Mouse (Mus musculus) frontal cortex, postnatal 14 days (tissue): ENCODE measurements around the gene Olfr480.

Source experiments
- DNase-seq, 2 experiments: peaks; one replicate each; pipeline ENCODE4 v3.0.0; 2022; ENCODE audit warnings: low spot score in 2 of 2

The Olfr480 gene

DNA sequence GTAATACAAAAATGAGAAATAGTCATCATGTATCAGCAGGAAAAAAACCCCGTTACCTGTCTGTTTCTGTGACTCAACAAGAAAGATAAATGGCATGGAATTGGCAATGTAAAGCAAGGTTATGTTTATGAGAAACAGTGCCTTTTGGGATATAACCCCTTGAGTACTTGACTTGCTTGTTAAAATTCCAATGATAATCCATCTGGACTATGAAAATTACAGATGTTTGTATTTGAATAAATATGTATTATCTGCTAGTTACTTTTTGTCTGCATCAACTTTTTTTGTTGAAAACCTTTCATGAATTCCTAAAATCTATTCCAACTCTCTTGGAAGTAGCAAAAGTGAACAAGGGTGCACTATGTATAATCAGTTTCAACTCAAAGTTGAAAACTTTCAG lies at the start of gene Olfr480:
Olfr480 (minus strand) TSS at position 101 of the 400 bp plus-strand sequence.
- DNase-seq: no peak

GRCm38 (mm10) chr7:108100549-108100948 lies 33.4 kb upstream of the Olfr480 start, which contains the start of gene Olfr483:
Olfr483 (plus strand) TSS chr7:108100849.
- DNase-seq: no peak

GRCm38 (mm10) chr7:108097486-108097885 lies 30.3 kb upstream of the Olfr480 start, which contains the start of gene Olfr482:
Olfr482 (minus strand) TSS chr7:108097586.
- DNase-seq: no peak

DNA sequence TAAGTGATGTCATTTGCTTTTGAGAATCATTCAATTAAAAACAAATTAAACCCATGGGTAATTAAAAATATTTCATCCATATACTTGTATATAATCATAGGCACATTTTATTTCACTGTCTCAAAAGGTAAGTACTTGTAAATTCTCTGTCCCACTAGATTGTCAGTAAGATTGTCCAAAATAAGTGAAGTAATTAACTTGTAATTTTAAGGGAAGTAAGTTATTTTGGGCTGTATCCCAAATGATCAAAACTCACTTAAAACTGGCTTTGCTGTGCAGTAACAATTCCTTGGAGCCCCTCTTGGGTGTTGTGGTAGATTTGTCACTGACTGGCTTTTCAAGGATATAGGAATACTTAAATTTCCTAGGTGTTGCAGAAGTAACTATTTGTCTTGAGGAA lies 12.4 kb upstream of the Olfr480 start, which contains the start of gene Olfr481:
Olfr481 (plus strand) TSS at position 301 of the 400 bp plus-strand sequence.
- no peak for DNase-seq

- DNase-seq: no peak
These were observed 16.8 kb downstream of the Olfr480 start, which contains the start of gene Olfr479 for GRCm38 (mm10) chr7:108050393-108050792. Olfr479 (plus strand) TSS chr7:108050693.

DNA sequence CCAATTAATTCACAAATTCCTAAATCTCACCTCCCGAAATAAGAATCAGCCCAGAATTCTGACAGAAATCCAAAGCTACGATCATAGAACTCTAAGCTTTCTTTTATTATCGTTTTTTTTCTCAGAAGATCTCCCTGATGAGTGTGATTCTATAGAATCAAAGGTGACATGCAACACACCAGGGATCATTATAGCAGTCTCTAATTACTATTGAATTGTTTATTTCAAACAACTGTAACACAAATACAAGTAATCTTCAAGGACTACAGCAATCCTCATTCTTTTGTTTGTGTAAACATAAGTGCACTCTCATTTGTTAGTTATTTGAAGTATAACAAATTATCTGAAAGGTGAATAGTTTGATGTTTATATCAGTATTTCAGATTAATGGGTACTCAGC lies 33.3 kb downstream of the Olfr480 start, which contains the start of gene Olfr478:
Olfr478 (minus strand) TSS at position 101 of the 400 bp plus-strand sequence.
- no peak for DNase-seq
